Mouse (Mus musculus): ENCODE measurements around the gene Igdcc4. TPM values are rescaled to one million over a fixed set of nuclear protein-coding genes. Genes with fewer than 3 reads are reported as not detected.

Gene Igdcc4
- total and polyA plus RNA-seq, 3 experiments, result under 0.01 to 0.14 TPM; not detected in 1

DNA sequence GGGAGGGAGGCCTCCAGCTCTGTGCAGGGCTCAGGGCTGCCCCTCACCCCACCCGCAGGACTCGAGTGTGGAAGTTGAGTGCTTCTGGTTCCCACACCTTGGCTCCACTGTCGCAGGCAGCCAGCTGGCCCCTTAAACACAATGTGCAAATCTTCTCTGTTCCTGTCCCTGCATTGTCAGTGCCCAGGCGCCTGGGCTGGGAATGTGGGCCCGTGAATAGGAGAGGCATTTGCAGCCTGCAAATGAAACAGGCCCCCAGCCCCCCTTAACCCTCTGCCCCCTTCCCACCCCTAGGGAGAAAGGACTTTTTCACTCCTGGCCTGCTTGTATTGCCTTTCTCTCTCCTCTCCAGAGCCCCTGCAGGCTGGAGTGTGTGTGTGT is 52.0 kb downstream of the Igdcc4 start:
- TF ChIP-seq GABPA (IDR thresholded peaks at IDR 0.05; ENCODE audit: low read depth, low read length) (no peak), EP300 (IDR thresholded peaks at IDR 0.05; ENCODE audit: low read depth in 1 of 2, low read length in 2 of 2) (no peak), ETS1 (IDR thresholded peaks at IDR 0.05; ENCODE audit: low read depth, low read length) (no peak), POLR2A (IDR thresholded peaks at IDR 0.05; ENCODE audit: control insufficient read depth in 1 of 2, insufficient read depth in 1 of 2, low read depth in 1 of 2, low read length in 2 of 2, poor library complexity in 1 of 2) (no peak), NRF1 (IDR thresholded peaks at IDR 0.05; ENCODE audit: insufficient read depth, low read depth, low read length, poor library complexity, severe bottlenecking) (no peak), CTCF (IDR thresholded peaks at IDR 0.05 in 2 of 3, conservative IDR thresholded peaks at IDR 0.05 in 1 of 3; ENCODE audit: control insufficient read depth in 1 of 3, insufficient read depth in 1 of 3, low read depth in 2 of 3, low read length in 3 of 3, poor library complexity in 1 of 3, severe bottlenecking in 1 of 3) (no peak), MAX (IDR thresholded peaks at IDR 0.05; ENCODE audit: low read length) (no peak), USF1 (IDR thresholded peaks at IDR 0.05; ENCODE audit: low read depth, low read length) (no peak), E2F4 (IDR thresholded peaks at IDR 0.05; ENCODE audit: borderline replicate concordance, low read depth, low read length) (no peak), MAFK (IDR thresholded peaks at IDR 0.05; ENCODE audit: borderline replicate concordance, low read depth, low read length) (no peak), TAL1 (IDR thresholded peaks at IDR 0.05; ENCODE audit: low read length) (no peak), ZC3H11A (IDR thresholded peaks at IDR 0.05; ENCODE audit: low read depth, low read length) (no peak), CHD1 (IDR thresholded peaks at IDR 0.05; ENCODE audit: low read depth, low read length) (no peak), SMC3 (IDR thresholded peaks at IDR 0.05; ENCODE audit: low read depth, low read length) (no peak), MEF2A (IDR thresholded peaks at IDR 0.05; ENCODE audit: extremely low read depth, insufficient replicate concordance, low read depth, low read length, poor library complexity, severe bottlenecking) (no peak)
- H3K36me3 ChIP-seq (ENCODE audit: control insufficient read depth in 1 of 2, insufficient read depth in 2 of 2, low read length in 2 of 2), result no peaks in the 10 kb centered on the region
- H3K4me1 ChIP-seq (ENCODE audit: control insufficient read depth in 1 of 2, insufficient read depth in 2 of 2, low read length in 2 of 2), result no peaks in the 10 kb centered on the region
- no peak overlapping the region for H3K9ac ChIP-seq (ENCODE audit: control insufficient read depth, low read depth, low read length, poor library complexity, severe bottlenecking)
- no peak for DNase-seq (ENCODE audit: low read depth, low spot score)
- H3K9me3 ChIP-seq (replicated peaks; ENCODE audit: insufficient read depth, low read length), result no peaks in the 10 kb centered on the region
- H3K27ac ChIP-seq (ENCODE audit: control insufficient read depth, low read depth, low read length), result no peak overlapping the region
- no peak overlapping the region for H3K4me3 ChIP-seq (ENCODE audit: control insufficient read depth in 1 of 2, insufficient read depth in 1 of 2, low read depth in 2 of 2, low read length in 2 of 2)
- H3K27me3 ChIP-seq (ENCODE audit: control insufficient read depth in 1 of 2, insufficient read depth in 2 of 2, low read length in 2 of 2), result peaks cover 0 to 4% of the 10 kb centered on the region in 2 experiments; a peak in 1 of 4 replicates
- H3K79me2 ChIP-seq (ENCODE audit: control insufficient read depth, insufficient read depth, low read length, poor library complexity), result no peaks in the 10 kb centered on the region

DNA sequence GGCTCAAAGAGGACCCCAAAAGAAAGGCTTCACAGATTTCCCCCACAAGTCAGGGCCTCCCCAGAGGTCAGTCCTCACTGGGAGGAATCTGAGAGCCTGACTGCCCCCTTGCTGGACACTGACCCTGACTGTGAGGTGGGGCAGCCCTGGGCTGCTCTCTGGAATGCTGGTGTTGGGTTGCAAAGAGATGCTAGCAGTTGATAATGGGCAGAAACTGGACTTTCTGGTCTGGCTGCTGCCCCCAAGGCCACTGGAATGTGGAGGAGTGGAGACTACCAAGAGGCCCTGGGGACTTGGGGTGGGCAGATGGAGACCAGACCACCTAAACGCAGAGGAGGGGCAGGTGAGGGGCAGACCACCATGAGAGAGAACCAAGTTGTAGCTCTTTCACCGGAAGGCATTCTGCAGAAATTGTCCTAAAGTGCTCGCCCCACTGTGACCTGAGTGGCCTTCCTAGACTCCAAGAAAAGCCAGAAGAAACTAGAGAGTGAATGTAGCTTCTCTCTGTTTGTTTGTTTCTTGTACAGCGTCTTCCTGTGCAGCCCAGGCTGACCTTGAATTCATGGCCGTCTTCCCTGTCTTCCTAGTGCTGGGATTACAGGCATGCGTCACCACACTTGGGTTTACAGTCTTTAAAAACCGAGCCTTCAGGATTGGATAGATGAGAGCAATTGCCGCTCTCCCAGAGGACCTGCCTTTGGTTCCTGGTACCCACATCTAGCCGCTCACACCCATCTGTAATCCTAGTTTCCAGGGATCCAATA is 53.6 kb downstream of the Igdcc4 start:
- H3K36me3 ChIP-seq (ENCODE audit: control insufficient read depth in 1 of 2, insufficient read depth in 2 of 2, low read length in 2 of 2), result no peaks in the 10 kb centered on the region
- no peaks in the 10 kb centered on the region for H3K4me1 ChIP-seq (ENCODE audit: control insufficient read depth in 1 of 2, insufficient read depth in 2 of 2, low read length in 2 of 2)
- H3K4me3 ChIP-seq (ENCODE audit: control insufficient read depth in 1 of 2, insufficient read depth in 1 of 2, low read depth in 2 of 2, low read length in 2 of 2), result no peak overlapping the region
- no peaks in the 10 kb centered on the region for H3K79me2 ChIP-seq (ENCODE audit: control insufficient read depth, insufficient read depth, low read length, poor library complexity)
- H3K27me3 ChIP-seq (ENCODE audit: control insufficient read depth in 1 of 2, insufficient read depth in 2 of 2, low read length in 2 of 2), result peaks cover 0 to 4% of the 10 kb centered on the region in 2 experiments; a peak in 2 of 4 replicates
- H3K9ac ChIP-seq (ENCODE audit: control insufficient read depth, low read depth, low read length, poor library complexity, severe bottlenecking), result no peak overlapping the region
- H3K27ac ChIP-seq (ENCODE audit: control insufficient read depth, low read depth, low read length), result no peak overlapping the region
- H3K9me3 ChIP-seq (replicated peaks; ENCODE audit: insufficient read depth, low read length), result no peaks in the 10 kb centered on the region
- DNase-seq (ENCODE audit: low read depth, low spot score), result no peak
- TF ChIP-seq SMC3 (IDR thresholded peaks at IDR 0.05; ENCODE audit: low read depth, low read length), result no peak
- no peak for TF ChIP-seq ZMIZ1 (IDR thresholded peaks at IDR 0.05; ENCODE audit: low read depth, low read length)
- TF ChIP-seq RAD21 (IDR thresholded peaks at IDR 0.05; ENCODE audit: low read depth, low read length), result no peak
- no peak for TF ChIP-seq POLR2AphosphoS2 (IDR thresholded peaks at IDR 0.05; ENCODE audit: low read length)
- no peak for TF ChIP-seq ELF1 (IDR thresholded peaks at IDR 0.05; ENCODE audit: low read depth, low read length)
- TF ChIP-seq EP300 (IDR thresholded peaks at IDR 0.05; ENCODE audit: low read depth in 1 of 2, low read length in 2 of 2), result no peak
- TF ChIP-seq NRF1 (IDR thresholded peaks at IDR 0.05; ENCODE audit: insufficient read depth, low read depth, low read length, poor library complexity, severe bottlenecking), result no peak
- TF ChIP-seq UBTF (IDR thresholded peaks at IDR 0.05; ENCODE audit: borderline replicate concordance, insufficient read depth, low read depth, low read length), result no peak
